Mouse (Mus musculus): ENCODE data around the gene Tmem270.

GRCm38 (mm10) chr5:134936051-134936450 lies 29.5 kb upstream of the Tmem270 start:
- TF ChIP-seq CTCF (IDR thresholded peaks at IDR 0.05) (no peak), POLR2A (IDR thresholded peaks at IDR 0.05; ENCODE audit: insufficient read depth, low read depth, low read length) (no peak), EP300 (IDR thresholded peaks at IDR 0.05; ENCODE audit: insufficient read depth, low read depth, low read length) (no peak)

Measured in heart, adult 2 months (tissue).